Mouse (Mus musculus): ENCODE results near the gene Psma4. TPM values are rescaled to one million over a fixed set of nuclear protein-coding genes. Genes with fewer than 3 reads are reported as not detected.
A peak's percentile ranks its signal among the peaks of the same experiment; 100 is the strongest.

Gene Psma4
- polyA plus RNA-seq, 1 experiment, result 27.1 TPM

GRCm38 (mm10) chr9:54961059-54961458, 10.5 kb downstream of the Psma4 start:
- TF ChIP-seq POLR2A (IDR thresholded peaks at IDR 0.05; ENCODE audit: low read depth, low read length), result no peak
- TF ChIP-seq CTCF (IDR thresholded peaks at IDR 0.05; ENCODE audit: extremely low read depth, insufficient read length, insufficient replicate concordance, low read depth, low read length), result no peak
- Histone ChIP-seq H3K27ac (ENCODE audit: insufficient read depth, low read depth, low read length) (no peak overlapping the region), H3K4me3 (ENCODE audit: low read depth, low read length) (no peak overlapping the region), H3K27me3 (ENCODE audit: control insufficient read depth, insufficient read depth, low read length) (no peaks in the 10 kb centered on the region), H3K4me1 (ENCODE audit: control insufficient read depth, insufficient read depth, insufficient read length, low read length) (peaks cover 9% of the 10 kb centered on the region; the same call in 1 of the 2 replicates), H3K36me3 (ENCODE audit: control insufficient read depth, insufficient read depth, low read length) (peaks cover 26% of the 10 kb centered on the region)
- WGBS, result 77% methylated on average over 4 of the region's 4 CpGs

GRCm38 (mm10) chr9:54963669-54964068, 13.1 kb downstream of the Psma4 start:
- TF ChIP-seq POLR2A (IDR thresholded peaks at IDR 0.05; ENCODE audit: low read depth, low read length) (no peak), CTCF (IDR thresholded peaks at IDR 0.05; ENCODE audit: extremely low read depth, insufficient read length, insufficient replicate concordance, low read depth, low read length) (no peak)
- Histone ChIP-seq H3K4me1 (ENCODE audit: control insufficient read depth, insufficient read depth, insufficient read length, low read length) (peaks cover 9% of the 10 kb centered on the region; the same call in 1 of the 2 replicates), H3K36me3 (ENCODE audit: control insufficient read depth, insufficient read depth, low read length) (peaks cover 2% of the 10 kb centered on the region), H3K4me3 (ENCODE audit: low read depth, low read length) (no peak overlapping the region), H3K27me3 (ENCODE audit: control insufficient read depth, insufficient read depth, low read length) (no peaks in the 10 kb centered on the region), H3K27ac (ENCODE audit: insufficient read depth, low read depth, low read length) (no peak overlapping the region)

DNA sequence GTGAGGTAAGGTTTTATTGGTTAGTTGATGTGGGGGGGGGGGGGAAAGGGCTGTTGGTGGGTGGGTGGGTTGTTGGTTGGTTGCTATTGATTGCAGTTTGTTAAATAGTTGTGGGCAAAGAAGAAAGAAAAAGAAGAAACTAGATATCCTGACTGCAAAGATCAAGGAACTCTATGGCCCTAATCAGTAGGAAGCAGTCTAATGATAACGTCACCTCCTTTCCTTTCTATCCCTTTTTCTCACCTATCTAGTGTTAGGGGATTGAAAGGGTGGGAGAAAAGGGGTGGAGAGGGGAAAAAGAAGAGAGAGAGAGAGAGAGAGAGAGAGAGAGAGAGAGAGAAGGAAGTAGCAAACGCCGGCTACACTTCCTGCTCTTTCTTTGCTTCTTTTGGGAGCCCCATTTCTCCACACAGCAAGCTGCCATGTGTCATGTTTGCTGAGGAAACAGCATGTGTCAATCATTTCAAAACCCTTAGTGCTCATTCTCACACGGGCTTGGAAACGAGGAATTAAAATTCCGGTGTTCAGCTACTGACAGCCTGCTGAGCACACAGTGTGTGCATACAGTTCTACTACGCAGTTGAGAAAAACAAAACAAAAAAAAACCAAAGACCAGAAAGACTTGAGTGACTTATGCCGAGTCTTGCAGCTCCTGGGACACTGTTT, 19.5 kb downstream of the Psma4 start:
- H3K27me3 ChIP-seq (ENCODE audit: control insufficient read depth, insufficient read depth, low read length), result no peaks in the 10 kb centered on the region
- WGBS, result 43% methylated on average over 8 of the region's 8 CpGs
- no peaks in the 10 kb centered on the region for H3K36me3 ChIP-seq (ENCODE audit: control insufficient read depth, insufficient read depth, low read length)
- no peak overlapping the region for H3K27ac ChIP-seq (ENCODE audit: insufficient read depth, low read depth, low read length)
- TF ChIP-seq CTCF (IDR thresholded peaks at IDR 0.05; ENCODE audit: extremely low read depth, insufficient read length, insufficient replicate concordance, low read depth, low read length) (no peak), POLR2A (IDR thresholded peaks at IDR 0.05; ENCODE audit: low read depth, low read length) (no peak)
- H3K4me1 ChIP-seq (ENCODE audit: control insufficient read depth, insufficient read depth, insufficient read length, low read length), result no peaks in the 10 kb centered on the region
- no peak overlapping the region for H3K4me3 ChIP-seq (ENCODE audit: low read depth, low read length)

- WGBS, result 61% methylated on average over 8 of the region's 8 CpGs
- H3K27me3 ChIP-seq (ENCODE audit: control insufficient read depth, insufficient read depth, low read length), result peaks cover 27% of the 10 kb centered on the region
- no peak for TF ChIP-seq POLR2A (IDR thresholded peaks at IDR 0.05; ENCODE audit: low read depth, low read length)
- no peak for TF ChIP-seq CTCF (IDR thresholded peaks at IDR 0.05; ENCODE audit: extremely low read depth, insufficient read length, insufficient replicate concordance, low read depth, low read length)
- no peaks in the 10 kb centered on the region for H3K36me3 ChIP-seq (ENCODE audit: control insufficient read depth, insufficient read depth, low read length)
- peaks cover 4% of the 10 kb centered on the region for H3K4me1 ChIP-seq (ENCODE audit: control insufficient read depth, insufficient read depth, insufficient read length, low read length)
- H3K27ac ChIP-seq (ENCODE audit: insufficient read depth, low read depth, low read length), result no peak within 1 kb of the TSS
- peak within 1 kb of the TSS; percentile 78 for H3K4me3 ChIP-seq (ENCODE audit: low read depth, low read length)
Measured at GRCm38 (mm10) chr9:54980674-54981073, 30.1 kb downstream of the Psma4 start, which contains the start of gene Chrna5. Gene Chrna5, plus strand, starts transcription at chr9:54980880.

GRCm38 (mm10) chr9:54981291-54982191, 31.0 kb downstream of the Psma4 start:
- Histone ChIP-seq H3K36me3 (ENCODE audit: control insufficient read depth, insufficient read depth, low read length) (no peaks in the 10 kb centered on the region), H3K27ac (ENCODE audit: insufficient read depth, low read depth, low read length) (no peak overlapping the region), H3K27me3 (ENCODE audit: control insufficient read depth, insufficient read depth, low read length) (peaks cover 27% of the 10 kb centered on the region), H3K4me1 (ENCODE audit: control insufficient read depth, insufficient read depth, insufficient read length, low read length) (peaks cover 4% of the 10 kb centered on the region), H3K4me3 (ENCODE audit: low read depth, low read length) (peak overlapping the region; percentile 78)
- 2% methylated on average over 85 of the region's 85 CpGs for WGBS
- no peak for TF ChIP-seq CTCF (IDR thresholded peaks at IDR 0.05; ENCODE audit: extremely low read depth, insufficient read length, insufficient replicate concordance, low read depth, low read length)

DNA sequence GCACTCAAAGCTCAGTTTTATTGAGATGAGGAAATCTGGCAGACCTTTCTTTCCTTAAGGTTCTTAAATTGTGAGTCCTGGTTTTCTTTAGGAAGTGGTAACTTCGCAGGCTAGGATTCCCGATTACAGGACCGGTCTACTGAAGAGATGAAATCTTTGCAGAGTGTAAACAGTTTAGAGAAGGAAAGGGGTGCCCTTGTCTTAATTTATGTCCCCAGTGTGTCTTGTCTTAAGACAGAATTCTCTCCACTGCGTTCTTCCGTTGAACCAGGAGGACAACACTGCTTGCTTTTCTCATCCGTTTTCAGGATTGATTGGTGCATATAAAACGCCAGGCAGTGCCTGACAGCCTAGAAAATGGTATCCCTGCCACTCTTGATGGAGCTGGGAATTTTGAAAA, 31.8 kb downstream of the Psma4 start:
- 20% methylated on average over 7 of the region's 7 CpGs for WGBS
- H3K4me3 ChIP-seq (ENCODE audit: low read depth, low read length), result no peak overlapping the region

GRCm38 (mm10) chr9:54990362-54990761, 39.8 kb downstream of the Psma4 start:
- TF ChIP-seq CTCF (IDR thresholded peaks at IDR 0.05; ENCODE audit: extremely low read depth, insufficient read length, insufficient replicate concordance, low read depth, low read length) (no peak), POLR2A (IDR thresholded peaks at IDR 0.05; ENCODE audit: low read depth, low read length) (no peak)
- H3K27me3 ChIP-seq (ENCODE audit: control insufficient read depth, insufficient read depth, low read length), result peaks cover 4% of the 10 kb centered on the region; the same call in 1 of the 2 replicates
- WGBS, result 75% methylated on average over 3 of the region's 3 CpGs
- no peak overlapping the region for H3K4me3 ChIP-seq (ENCODE audit: low read depth, low read length)
- H3K36me3 ChIP-seq (ENCODE audit: control insufficient read depth, insufficient read depth, low read length), result no peaks in the 10 kb centered on the region
- H3K4me1 ChIP-seq (ENCODE audit: control insufficient read depth, insufficient read depth, insufficient read length, low read length), result no peaks in the 10 kb centered on the region
- H3K27ac ChIP-seq (ENCODE audit: insufficient read depth, low read depth, low read length), result no peak overlapping the region

More for the DNA sequence above, 31.8 kb downstream of the Psma4 start:
- Histone ChIP-seq H3K4me1 (ENCODE audit: control insufficient read depth, insufficient read depth, insufficient read length, low read length) (peaks cover 4% of the 10 kb centered on the region), H3K27ac (ENCODE audit: insufficient read depth, low read depth, low read length) (no peak overlapping the region), H3K36me3 (ENCODE audit: control insufficient read depth, insufficient read depth, low read length) (no peaks in the 10 kb centered on the region), H3K27me3 (ENCODE audit: control insufficient read depth, insufficient read depth, low read length) (peaks cover 31% of the 10 kb centered on the region)
- no peak for TF ChIP-seq POLR2A (IDR thresholded peaks at IDR 0.05; ENCODE audit: low read depth, low read length)
- no peak for TF ChIP-seq CTCF (IDR thresholded peaks at IDR 0.05; ENCODE audit: extremely low read depth, insufficient read length, insufficient replicate concordance, low read depth, low read length)
